Mouse (Mus musculus) ES-E14 (cell line): ENCODE measurements around the gene Olfr282. TPM values are rescaled to one million over a fixed set of nuclear protein-coding genes. Genes with fewer than 3 reads are reported as not detected.

Experiments
- DNase-seq: peaks from one replicate; pipeline ENCODE4 v3.0.0-alpha.2; 2013; ENCODE audit warnings: low read depth, low spot score
- H3K27ac ChIP-seq: 2 replicates; pipeline ENCODE4 v1.5.1; 2012; ENCODE audit warnings: low read depth, mild to moderate bottlenecking, low read length, moderate library complexity, mixed read lengths; ENCODE audit not compliant: poor library complexity, insufficient read depth, severe bottlenecking
- H3K36me3 ChIP-seq: 2 replicates; pipeline ENCODE4 v1.6.1; 2012; ENCODE audit warnings: mild to moderate bottlenecking, low read length, moderate library complexity, mixed read lengths; ENCODE audit not compliant: control insufficient read depth, poor library complexity, insufficient read depth, severe bottlenecking
- H3K4me1 ChIP-seq, 2 experiments: fragments of 150-350 bp in 1 of 2; sonication (generic) in 1 of 2; 2 replicates each; pipeline ENCODE4 v1.6.1; 2012; ENCODE audit warnings: low read length in 2 of 2, mild to moderate bottlenecking in 1 of 2, mixed read lengths in 1 of 2; ENCODE audit not compliant: control insufficient read depth in 2 of 2, insufficient read depth in 2 of 2, poor library complexity in 1 of 2
- H3K4me3 ChIP-seq, 2 experiments: fragments of 150-350 bp in 1 of 2; sonication (generic) in 1 of 2; 2 replicates each; pipeline ENCODE4 v1.5.1; 2012; ENCODE audit warnings: low read length in 2 of 2, low read depth in 1 of 2, mild to moderate bottlenecking in 1 of 2, mixed read lengths in 1 of 2; ENCODE audit not compliant: insufficient read depth in 1 of 2, poor library complexity in 1 of 2, severe bottlenecking in 1 of 2
- H3K9ac ChIP-seq: 2 replicates; pipeline ENCODE4 v1.6.1; 2012; ENCODE audit warnings: low read depth, mild to moderate bottlenecking, low read length, mixed read lengths; ENCODE audit not compliant: poor library complexity, insufficient read depth, severe bottlenecking
- H3K9me3 ChIP-seq: fragments of 150-350 bp; sonication (generic); 2 replicates; pipeline ENCODE4 v1.6.1; 2012; ENCODE audit warnings: low read depth, mild to moderate bottlenecking, low read length; ENCODE audit not compliant: control insufficient read depth, insufficient read depth
- CHD2 ChIP-seq: IDR thresholded peaks from 2 replicates; pipeline ENCODE4 v1.6.1; 2014; ENCODE audit warnings: mild to moderate bottlenecking, low read depth, low read length, inconsistent platforms
- HCFC1 ChIP-seq: IDR thresholded peaks from 2 replicates; pipeline ENCODE4 v1.6.1; 2012; ENCODE audit warnings: low read length, inconsistent platforms, borderline replicate concordance; ENCODE audit not compliant: insufficient read depth
- MAFK ChIP-seq: IDR thresholded peaks from 2 replicates; pipeline ENCODE4 v1.6.1; 2014; ENCODE audit warnings: mild to moderate bottlenecking, low read depth, low read length, inconsistent platforms; ENCODE audit not compliant: insufficient read depth
- ZC3H11A ChIP-seq: IDR thresholded peaks from 2 replicates; pipeline ENCODE4 v1.6.1; 2012; ENCODE audit warnings: low read depth, mild to moderate bottlenecking, inconsistent platforms, low read length, borderline replicate concordance
- ZNF384 ChIP-seq: IDR thresholded peaks from 2 replicates; pipeline ENCODE4 v1.6.1; 2012; ENCODE audit warnings: low read depth, low read length, inconsistent platforms
- in situ Hi-C, 2 experiments: fragments of 600-800 bp; cut with MboI; formaldehyde crosslinking; loops; one replicate each; pipeline ENCODE4 v1.15.1; 2025; ENCODE audit warnings: low sequenced_read_pairs in 2 of 2, inconsistent platforms in 1 of 2; ENCODE audit not compliant: unreplicated experiment in 2 of 2
- total RNA-seq: library from RNA; depleted of rRNA; stranded (reverse); fragments of 300-350 nt; gene quantifications from 2 replicates; pipeline ENCODE4 v1.2.3, GENCODE M21; 2012

The Olfr282 gene
- total RNA-seq, 1 experiment, result not detected

DNA sequence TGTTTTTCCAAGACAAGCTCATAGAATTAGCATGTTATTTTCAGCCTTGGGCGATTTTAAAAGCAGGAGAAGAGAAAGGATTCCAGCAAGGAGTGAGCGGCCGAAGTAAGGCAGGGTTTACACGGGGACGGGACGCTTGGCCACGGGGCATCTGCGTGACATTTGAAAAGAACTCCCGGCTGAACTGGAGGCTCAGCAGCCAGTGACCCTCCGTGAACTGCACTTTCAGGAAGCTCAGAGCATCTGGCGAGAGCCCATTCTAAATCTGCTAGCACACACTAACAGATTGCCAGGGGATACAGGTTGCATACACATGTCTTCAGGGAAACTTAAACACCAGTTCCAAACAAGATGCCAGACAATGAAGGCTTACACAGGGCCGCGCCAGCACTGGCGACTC lies 6.7 kb upstream of the Olfr282 start:
- no peaks in the 10 kb centered on the region for H3K9me3 ChIP-seq
- H3K9ac ChIP-seq, result no peak overlapping the region
- in situ Hi-C loops, result no loop called here
- H3K4me3 ChIP-seq, result no peak overlapping the region
- H3K36me3 ChIP-seq, result no peaks in the 10 kb centered on the region
- TF ChIP-seq ZNF384 (no peak), HCFC1 (no peak), MAFK (no peak), ZC3H11A (no peak), CHD2 (no peak)
- DNase-seq, result no peak
- H3K4me1 ChIP-seq, result no peaks in the 10 kb centered on the region
- no peak overlapping the region for H3K27ac ChIP-seq

DNA sequence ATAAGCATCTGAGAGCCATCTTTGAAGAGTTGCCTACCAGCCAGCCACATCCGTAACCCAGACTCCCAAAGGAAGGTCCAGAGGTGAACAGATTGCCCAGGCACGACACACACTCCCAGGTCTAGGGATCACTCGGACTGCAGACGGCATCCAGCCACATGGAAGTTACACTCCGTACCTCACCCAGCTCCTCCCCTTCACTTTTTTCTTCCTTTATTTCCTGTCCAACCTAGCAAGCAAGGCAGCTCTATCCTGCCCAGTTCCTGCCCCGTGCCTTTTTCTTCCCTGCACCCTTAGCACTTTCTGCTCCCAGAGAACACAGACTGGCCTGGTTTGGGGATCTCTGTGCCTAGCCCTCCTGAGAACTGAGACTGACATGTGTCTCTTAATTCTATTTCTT lies 6.3 kb upstream of the Olfr282 start:
- TF ChIP-seq ZC3H11A (no peak), MAFK (no peak), ZNF384 (no peak), HCFC1 (no peak), CHD2 (no peak)
- Histone ChIP-seq H3K9ac (no peak overlapping the region), H3K4me3 (no peak overlapping the region), H3K4me1 (no peaks in the 10 kb centered on the region), H3K27ac (no peak overlapping the region), H3K36me3 (no peaks in the 10 kb centered on the region), H3K9me3 (no peaks in the 10 kb centered on the region)
- DNase-seq, result no peak
- in situ Hi-C loops, result no loop called here

DNA sequence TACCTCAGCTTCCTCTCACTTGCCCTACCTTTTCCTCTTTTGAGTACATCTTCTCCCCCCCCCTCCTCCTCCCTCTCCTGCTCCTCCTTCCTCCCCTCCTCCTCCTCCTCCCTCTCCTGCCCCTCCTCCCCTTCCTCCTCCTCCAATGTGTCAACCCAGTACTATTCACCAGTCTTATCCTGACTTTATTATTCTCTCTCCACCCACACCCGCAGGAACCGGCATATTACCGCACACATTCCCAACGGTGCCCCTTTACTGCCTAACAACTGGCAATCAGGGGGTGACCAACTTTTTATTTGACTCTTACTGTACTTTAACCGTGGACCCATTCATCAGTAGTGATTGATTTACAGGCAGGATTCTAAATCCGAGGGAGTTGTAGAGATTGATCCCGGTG lies 5.8 kb upstream of the Olfr282 start:
- Histone ChIP-seq H3K9me3 (no peaks in the 10 kb centered on the region), H3K9ac (no peak overlapping the region), H3K36me3 (no peaks in the 10 kb centered on the region), H3K27ac (no peak overlapping the region), H3K4me3 (no peak overlapping the region), H3K4me1 (no peaks in the 10 kb centered on the region)
- DNase-seq, result no peak
- TF ChIP-seq CHD2, result no peak
- TF ChIP-seq MAFK, result no peak
- no peak for TF ChIP-seq ZNF384
- TF ChIP-seq ZC3H11A, result no peak
- no peak for TF ChIP-seq HCFC1
- in situ Hi-C loops, result no loop called here

DNA sequence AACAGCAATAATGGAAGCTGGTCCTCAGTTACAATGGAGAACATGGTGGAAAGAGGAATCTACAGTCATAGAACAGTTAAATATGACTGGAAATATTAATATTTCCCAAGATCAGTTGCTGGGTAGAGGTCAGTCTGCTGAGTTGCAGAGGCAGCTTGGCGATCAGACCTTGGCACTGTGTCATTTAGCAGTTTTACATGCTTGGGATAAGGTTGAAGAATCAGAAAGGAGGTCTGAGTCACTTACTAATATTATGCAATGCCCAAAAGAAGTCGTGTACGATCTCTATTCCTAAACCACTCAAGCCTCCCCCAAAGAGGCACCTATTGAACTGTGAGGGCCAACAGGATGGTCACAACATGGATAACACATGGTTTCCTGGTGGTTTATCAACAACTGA lies 13.5 kb downstream of the Olfr282 start:
- H3K9me3 ChIP-seq, result no peaks in the 10 kb centered on the region
- no peak for TF ChIP-seq HCFC1
- no peak for TF ChIP-seq ZNF384
- DNase-seq, result no peak
- no peaks in the 10 kb centered on the region for H3K36me3 ChIP-seq
- H3K4me3 ChIP-seq, result no peak overlapping the region
- H3K27ac ChIP-seq, result no peak overlapping the region
- H3K4me1 ChIP-seq, result no peaks in the 10 kb centered on the region
- H3K9ac ChIP-seq, result no peak overlapping the region
- in situ Hi-C loops, result no loop called here

DNA sequence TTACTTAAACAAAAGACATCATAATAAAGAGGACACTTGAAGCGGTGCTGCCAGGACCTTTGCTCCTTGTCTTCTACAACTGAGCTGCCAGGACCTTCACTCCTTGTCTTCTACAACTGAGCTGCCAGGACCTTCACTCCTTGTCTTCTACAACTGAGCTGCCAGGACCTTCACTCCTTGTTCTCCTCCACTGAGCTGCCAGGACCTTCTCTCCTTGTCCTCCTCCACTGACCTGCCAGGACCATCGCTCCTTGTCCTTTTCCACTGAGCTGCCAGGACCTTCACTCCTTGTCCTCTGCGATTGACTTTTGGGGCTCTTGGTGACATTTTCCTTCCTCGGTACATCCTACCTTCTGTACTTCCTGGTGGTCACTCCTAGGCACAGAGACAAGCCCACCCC lies 17.5 kb downstream of the Olfr282 start:
- no peaks in the 10 kb centered on the region for H3K4me1 ChIP-seq
- no peaks in the 10 kb centered on the region for H3K36me3 ChIP-seq
- H3K9me3 ChIP-seq, result no peaks in the 10 kb centered on the region
- H3K27ac ChIP-seq, result no peak overlapping the region
- in situ Hi-C loops, result no loop called here
- peak overlapping the region in 1 of 2 experiments; percentile 30; a peak in 2 of 4 replicates for H3K4me3 ChIP-seq
- no peak overlapping the region for H3K9ac ChIP-seq
- peak; percentile 60; the same call in 1 of the 2 replicates for TF ChIP-seq HCFC1
- no peak for TF ChIP-seq ZNF384
- DNase-seq, result peak; percentile 17
